Mouse (Mus musculus) 416B (cell line): ENCODE data around the gene Exo1.

ENCODE experiments used
- DNase-seq: peaks from one replicate; pipeline ENCODE4 v3.0.0; 2011; ENCODE audit warnings: low read depth

Gene Exo1

GRCm38 (mm10) chr1:175950851-175951250 is 70.5 kb downstream of the Exo1 start:
- DNase-seq = no peak

- DNase-seq = no peak
These were observed 81.4 kb downstream of the Exo1 start for GRCm38 (mm10) chr1:175961786-175962185.
